ENCODE assay signal across 8 mouse cellular contexts in genomic region chr10:127226318-127226895, GRCm38 (mm10). TPM values are rescaled to one million over a fixed set of nuclear protein-coding genes. Genes with fewer than 3 reads are reported as not detected.
DNase-seq lines count a peak whose midpoint lies in the region; ATAC-seq and TF ChIP-seq lines count a peak whose summit lies in the region.

No protein-coding gene starts in this region.

- intact Hi-C loops in gastrocnemius, adult 2 months (cut with DNase I) = no loop called here

- WGBS in kidney, adult 2 months = 65% methylated on average over 8 of the region's 8 CpGs
- 70% methylated on average over 8 of the region's 8 CpGs for WGBS in stomach, postnatal 0 days

- no peaks in the 10 kb centered on the region for H3K36me3 ChIP-seq in kidney, adult 2 months (ENCODE audit: control insufficient read depth, insufficient read depth, low read length)
- no peaks in the 10 kb centered on the region for H3K36me3 ChIP-seq in stomach, postnatal 0 days (ENCODE audit: control insufficient read depth, insufficient read depth, low read length)

- H3K27ac ChIP-seq in gastrocnemius, adult 2 months = no peak overlapping the region
- H3K27ac ChIP-seq in kidney, adult 2 months (ENCODE audit: insufficient read depth, low read depth, low read length) = no peak overlapping the region
- no peak overlapping the region for H3K27ac ChIP-seq in stomach, postnatal 0 days (replicated peaks)

- H3K9ac ChIP-seq in stomach, postnatal 0 days (ENCODE audit: low read length) = no peak overlapping the region

- TF ChIP-seq EP300 in stomach, postnatal 0 days (optimal IDR thresholded peaks at IDR 0.05) = no peak

- H3K4me1 ChIP-seq in kidney, adult 2 months (ENCODE audit: control insufficient read depth, insufficient read depth, low read length) = no peaks in the 10 kb centered on the region
- no peaks in the 10 kb centered on the region for H3K4me1 ChIP-seq in stomach, postnatal 0 days (replicated peaks; ENCODE audit: control insufficient read depth, insufficient read depth)

- no peaks in the 10 kb centered on the region for H3K27me3 ChIP-seq in kidney, adult 2 months (replicated peaks; ENCODE audit: control insufficient read depth, insufficient read depth, low read length)
- H3K27me3 ChIP-seq in stomach, postnatal 0 days (ENCODE audit: control insufficient read depth, insufficient read depth, low read length) = no peaks in the 10 kb centered on the region

- DNase-seq in gastrocnemius, adult 2 months = no peak
- no peak for DNase-seq in gastrocnemius, postnatal 4 days (ENCODE audit: low spot score in 2 of 2)
- peak; percentile 54 for DNase-seq in ovary, postnatal 36 days (ENCODE audit: low spot score)
- DNase-seq in ovary, postnatal 14 days (ENCODE audit: low spot score) = no peak
- DNase-seq in kidney, adult 2 months = peak; percentile 51
- DNase-seq in stomach, postnatal 0 days (ENCODE audit: low spot score) = no peak
- no peak for DNase-seq in heart, adult 8-10 months (ENCODE audit: low spot score)
- no peak for DNase-seq in B cell, adult 2 months

- no peak for TF ChIP-seq POLR2A in kidney, adult 2 months (IDR thresholded peaks at IDR 0.05; ENCODE audit: low read depth, low read length)

- peak; percentile 67 for ATAC-seq in stomach, postnatal 0 days (ENCODE audit: low FRiP score, low TSS enrichment)

- H3K9me3 ChIP-seq in stomach, postnatal 0 days (ENCODE audit: control insufficient read depth, low read length) = no peaks in the 10 kb centered on the region

- H3K4me3 ChIP-seq in gastrocnemius, adult 2 months = no peak overlapping the region
- H3K4me3 ChIP-seq in kidney, adult 2 months (ENCODE audit: insufficient read depth, low read depth, low read length) = no peak overlapping the region
- H3K4me3 ChIP-seq in stomach, postnatal 0 days (ENCODE audit: low read depth, low read length) = no peak overlapping the region

- TF ChIP-seq CTCF in gastrocnemius, adult 2 months (IDR thresholded peaks at IDR 0.05) = peak; percentile 46
- peak; percentile 51; the same call in 1 of the 2 replicates for TF ChIP-seq CTCF in kidney, adult 2 months (conservative IDR thresholded peaks at IDR 0.05; ENCODE audit: insufficient read depth, insufficient read length, low read depth, low read length)
- peak; percentile 63 for TF ChIP-seq CTCF in stomach, postnatal 0 days (IDR thresholded peaks at IDR 0.05; ENCODE audit: low read depth)

- H3K4me2 ChIP-seq in stomach, postnatal 0 days (replicated peaks; ENCODE audit: low read depth) = no peak overlapping the region

RNA-seq across cellular contexts. Expression of gene Pip4k2c, which starts 15.0 kb away (rescaled TPM):
- 1 to 10 TPM; 7.6 to 7.9 TPM for total RNA-seq in gastrocnemius, adult 2 months (2021)
- total RNA-seq in gastrocnemius, postnatal 4 days (2021) = 10 to 100 TPM; 11.5 to 12.7 TPM
- 116 and 120 TPM in 2 replicates for polyA plus RNA-seq in kidney, adult 2 months (2012; rRNA removed)
- 23.2 and 26.0 TPM in 2 replicates for polyA plus RNA-seq in stomach, postnatal 0 days (2015; fragmentation: Nextera tagmentation; extraction: Ambion mirVana)
- 10 to 100 TPM; 32.4 to 38.3 (median 35.3) TPM for total RNA-seq in heart, adult 8-10 months (2022)

RNA-seq across cellular contexts. Expression of gene Dtx3, which starts 30.9 kb away (rescaled TPM):
- 10 to 100 TPM; 20.8 to 25.6 TPM for total RNA-seq in gastrocnemius, adult 2 months (2021)
- 10 to 100 TPM; 43.8 to 49.7 TPM for total RNA-seq in gastrocnemius, postnatal 4 days (2021)
- polyA plus RNA-seq in kidney, adult 2 months (2012; rRNA removed) = 101 and 132 TPM in 2 replicates
- 27.8 and 32.9 TPM in 2 replicates for polyA plus RNA-seq in stomach, postnatal 0 days (2015; fragmentation: Nextera tagmentation; extraction: Ambion mirVana)
- 10 to 100 TPM; 18.1 to 29.6 (median 24.2) TPM for total RNA-seq in heart, adult 8-10 months (2022)

RNA-seq across cellular contexts. Expression of gene Arhgef25, which starts 36.5 kb away (rescaled TPM):
- 1 to 10 TPM; 8.5 to 8.8 TPM for total RNA-seq in gastrocnemius, adult 2 months (2021)
- total RNA-seq in gastrocnemius, postnatal 4 days (2021) = 10 to 100 TPM; 40.4 to 43.0 TPM
- polyA plus RNA-seq in kidney, adult 2 months (2012; rRNA removed) = 9.2 and 11.9 TPM in 2 replicates
- polyA plus RNA-seq in stomach, postnatal 0 days (2015; fragmentation: Nextera tagmentation; extraction: Ambion mirVana) = 25.3 and 29.7 TPM in 2 replicates
- 10 to 100 TPM in 3 of 4 experiments, 1 to 10 TPM in 1; 8.1 to 13.4 (median 10.8) TPM for total RNA-seq in heart, adult 8-10 months (2022)

RNA-seq across cellular contexts. Expression of gene Kif5a, which starts 36.7 kb away (rescaled TPM):
- under 1 TPM; 0.10 to 0.20 TPM for total RNA-seq in gastrocnemius, adult 2 months (2021)
- 1 to 10 TPM; 1.2 to 1.4 TPM for total RNA-seq in gastrocnemius, postnatal 4 days (2021)
- polyA plus RNA-seq in kidney, adult 2 months (2012; rRNA removed) = 3.7 and 6.7 TPM in 2 replicates
- polyA plus RNA-seq in stomach, postnatal 0 days (2015; fragmentation: Nextera tagmentation; extraction: Ambion mirVana) = 2.2 and 2.3 TPM in 2 replicates
- 1 to 10 TPM in 2 of 4 experiments, under 1 TPM in 2; 0.54 to 1.6 (median 1.2) TPM for total RNA-seq in heart, adult 8-10 months (2022)

RNA-seq across cellular contexts. Expression of gene Dctn2, which starts 39.8 kb away (rescaled TPM):
- total RNA-seq in gastrocnemius, adult 2 months (2021) = 10 to 100 TPM; 91.3 to 98.3 TPM
- 100 to 1,000 TPM; 145 to 146 TPM for total RNA-seq in gastrocnemius, postnatal 4 days (2021)
- polyA plus RNA-seq in kidney, adult 2 months (2012; rRNA removed) = 181 and 184 TPM in 2 replicates
- polyA plus RNA-seq in stomach, postnatal 0 days (2015; fragmentation: Nextera tagmentation; extraction: Ambion mirVana) = 134 and 147 TPM in 2 replicates
- total RNA-seq in heart, adult 8-10 months (2022) = 100 to 1,000 TPM; 143 to 151 (median 146) TPM

Comparison
In these comparisons a context has a peak if more than half of its experiments do, and no peak if none do; other contexts are left out.
1. DNase-seq: peak in ovary, postnatal 36 days (single experiment) and kidney, adult 2 months (single experiment); none in gastrocnemius, adult 2 months (single experiment), gastrocnemius, postnatal 4 days (0 of 2), ovary, postnatal 14 days (single experiment), stomach, postnatal 0 days (single experiment), heart, adult 8-10 months (single experiment) and B cell, adult 2 months (0 of 2).
2. Peak in every context shown above with its lines, with median percentiles within 50 percentile points of each other: CTCF ChIP-seq.